Mouse (Mus musculus) liver, adult 2 months (tissue): Measurements from ENCODE around the gene A830031A19Rik. TPM values are rescaled to one million over a fixed set of nuclear protein-coding genes. Genes with fewer than 3 reads are reported as not detected.

Source experiments
- DNase-seq: peaks from one replicate; pipeline ENCODE4 v3.0.0-alpha.2; 2011; ENCODE audit warnings: low read depth, low spot score; ENCODE audit errors: extremely low read depth
- H3K27ac ChIP-seq: fragments of 200-500 bp; replicated peaks from 2 replicates; pipeline ENCODE4 v1.5.1; 2012; ENCODE audit warnings: low read depth, mild to moderate bottlenecking, control low read depth, inconsistent platforms, low read length; ENCODE audit not compliant: insufficient read depth
- H3K27me3 ChIP-seq: fragments of 200-500 bp; 2 replicates; pipeline ENCODE4 v1.6.1; 2012; ENCODE audit warnings: mild to moderate bottlenecking, moderate library complexity, low read length, inconsistent platforms; ENCODE audit not compliant: control insufficient read depth, insufficient read depth
- H3K36me3 ChIP-seq: fragments of 200-500 bp; 2 replicates; pipeline ENCODE4 v1.6.1; 2012; ENCODE audit warnings: low read length, inconsistent platforms; ENCODE audit not compliant: control insufficient read depth, insufficient read depth
- H3K4me1 ChIP-seq: fragments of 200-500 bp; 2 replicates; pipeline ENCODE4 v1.6.1; 2011; ENCODE audit warnings: low read length; ENCODE audit not compliant: control insufficient read depth, insufficient read depth
- H3K4me3 ChIP-seq: fragments of 200-500 bp; 2 replicates; pipeline ENCODE4 v1.5.1; 2011; ENCODE audit warnings: low read depth, mild to moderate bottlenecking, control low read depth, low read length, moderate library complexity; ENCODE audit not compliant: insufficient read depth
- H3K79me2 ChIP-seq: fragments of 200-500 bp; 2 replicates; pipeline ENCODE4 v1.6.1; 2012; ENCODE audit warnings: inconsistent platforms, mild to moderate bottlenecking, low read length, moderate library complexity; ENCODE audit not compliant: control insufficient read depth, insufficient read depth
- H3K9ac ChIP-seq: fragments of 200-500 bp; 2 replicates; pipeline ENCODE4 v1.6.1; 2012; ENCODE audit warnings: low read depth, mild to moderate bottlenecking, control low read depth, inconsistent platforms, low read length
- CTCF ChIP-seq: fragments of 200-500 bp; IDR thresholded peaks from 2 replicates; pipeline ENCODE4 v1.5.1; 2011; ENCODE audit warnings: low read depth, low read length, control low read depth
- POLR2A ChIP-seq: fragments of 200-500 bp; IDR thresholded peaks from 2 replicates; pipeline ENCODE4 v1.6.1; 2011; ENCODE audit warnings: low read length, control low read depth; ENCODE audit not compliant: insufficient read depth; ENCODE audit errors: extremely low read depth
- WGBS: fragments of 180-500 bp; shearing (Covaris S2); methylation state at CpG from one replicate; pipeline ENCODE4 v1.1.7; 2018; 5-methylcytosine and 5-hydroxymethylcytosine counted together
- polyA plus RNA-seq: library from polyadenylated mRNA; depleted of rRNA; stranded (reverse); fragments of >200 nt; gene quantifications from 2 replicates; pipeline ENCODE4 v1.2.3, GENCODE M21; 2012
- total RNA-seq: library from RNA; depleted of rRNA; stranded (reverse); fragments of >200 nt; gene quantifications from 2 replicates; pipeline ENCODE4 v1.2.3, GENCODE M21; 2014

A830031A19Rik gene
- total and polyA plus RNA-seq, 2 experiments: not detected

GRCm38 (mm10) chr11:24115017-24115752, 40.3 kb upstream of the A830031A19Rik start:
- no peak overlapping the region for H3K4me3 ChIP-seq
- 84% methylated on average over 12 of the region's 12 CpGs for whole genome bisulfite sequencing
- H3K27ac ChIP-seq: no peak overlapping the region
- H3K9ac ChIP-seq: no peak overlapping the region
- no peak for DNase-seq
- no peaks in the 10 kb centered on the region for H3K4me1 ChIP-seq
- TF ChIP-seq CTCF: no peak
- H3K27me3 ChIP-seq: no peaks in the 10 kb centered on the region
- H3K36me3 ChIP-seq: no peaks in the 10 kb centered on the region
- no peaks in the 10 kb centered on the region for H3K79me2 ChIP-seq

GRCm38 (mm10) chr11:24111720-24112119, 36.9 kb upstream of the A830031A19Rik start:
- Histone ChIP-seq H3K4me1 (no peaks in the 10 kb centered on the region), H3K9ac (no peak overlapping the region), H3K4me3 (no peak overlapping the region), H3K79me2 (no peaks in the 10 kb centered on the region), H3K27ac (no peak overlapping the region), H3K27me3 (no peaks in the 10 kb centered on the region), H3K36me3 (no peaks in the 10 kb centered on the region)
- WGBS: 74% methylated on average over 6 of the region's 6 CpGs
- TF ChIP-seq POLR2A (no peak), CTCF (no peak)
- DNase-seq: no peak

- Histone ChIP-seq H3K27ac (no peak overlapping the region), H3K79me2 (no peaks in the 10 kb centered on the region), H3K9ac (no peak overlapping the region), H3K4me1 (no peaks in the 10 kb centered on the region), H3K4me3 (no peak overlapping the region), H3K27me3 (no peaks in the 10 kb centered on the region), H3K36me3 (no peaks in the 10 kb centered on the region)
- 81% methylated on average over 2 of the region's 2 CpGs for WGBS
- DNase-seq: no peak
- TF ChIP-seq POLR2A: no peak
Observed at GRCm38 (mm10) chr11:24110113-24110512, 35.3 kb upstream of the A830031A19Rik start.

- TF ChIP-seq POLR2A (no peak), CTCF (no peak)
- WGBS: 85% methylated on average over 3 of the region's 3 CpGs
- Histone ChIP-seq H3K4me3 (no peak overlapping the region), H3K4me1 (no peaks in the 10 kb centered on the region), H3K9ac (no peak overlapping the region), H3K27me3 (no peaks in the 10 kb centered on the region), H3K27ac (no peak overlapping the region), H3K36me3 (no peaks in the 10 kb centered on the region), H3K79me2 (no peaks in the 10 kb centered on the region)
- no peak for DNase-seq
Observed at GRCm38 (mm10) chr11:24109388-24109787, 34.5 kb upstream of the A830031A19Rik start.

- Histone ChIP-seq H3K9ac (no peak overlapping the region), H3K4me1 (no peaks in the 10 kb centered on the region), H3K4me3 (no peak overlapping the region), H3K27ac (no peak overlapping the region), H3K36me3 (no peaks in the 10 kb centered on the region), H3K79me2 (no peaks in the 10 kb centered on the region), H3K27me3 (no peaks in the 10 kb centered on the region)
- no peak for DNase-seq
- TF ChIP-seq POLR2A: no peak
- no peak for TF ChIP-seq CTCF
- WGBS: 53% methylated on average over 3 of the region's 3 CpGs
Observed at GRCm38 (mm10) chr11:24108974-24109373, 34.1 kb upstream of the A830031A19Rik start.

GRCm38 (mm10) chr11:24107414-24107813, 32.6 kb upstream of the A830031A19Rik start:
- no peak overlapping the region for H3K27ac ChIP-seq
- no peak for DNase-seq
- no peak for TF ChIP-seq CTCF
- no peak for TF ChIP-seq POLR2A
- H3K4me3 ChIP-seq: no peak overlapping the region
- H3K79me2 ChIP-seq: no peaks in the 10 kb centered on the region
- WGBS: 90% methylated on average over 5 of the region's 5 CpGs
- H3K36me3 ChIP-seq: no peaks in the 10 kb centered on the region
- H3K9ac ChIP-seq: no peak overlapping the region
- H3K4me1 ChIP-seq: no peaks in the 10 kb centered on the region
- H3K27me3 ChIP-seq: no peaks in the 10 kb centered on the region
